Mouse (Mus musculus) liver, postnatal 0 days (tissue): ENCODE measurements around the gene Mzf1. TPM values are rescaled to one million over a fixed set of nuclear protein-coding genes. Genes with fewer than 3 reads are reported as not detected.

Experiments
- ATAC-seq: fragments of 200-750 bp; cut with Nextera tagmentation; 2 replicates; pipeline ENCODE4 v1.8.0; 2017; ENCODE audit warnings: mild to moderate bottlenecking, moderate library complexity
- DNase-seq: peaks from one replicate; pipeline ENCODE4 v3.0.0-alpha.2; 2016
- H3K27ac ChIP-seq: fragments of 300-500 bp; sonication (generic); 2 replicates; pipeline ENCODE4 v1.5.1; 2014; ENCODE audit warnings: antibody characterized with exemption, moderate library complexity, mild to moderate bottlenecking, low read depth
- H3K27me3 ChIP-seq: fragments of 300-500 bp; sonication (generic); 2 replicates; pipeline ENCODE4 v1.6.1; 2014; ENCODE audit warnings: low read length, control low read depth, mixed read lengths; ENCODE audit not compliant: insufficient read depth
- H3K36me3 ChIP-seq: fragments of 300-500 bp; sonication (generic); replicated peaks from 2 replicates; pipeline ENCODE4 v1.6.1; 2014; ENCODE audit warnings: mild to moderate bottlenecking, control low read depth, low read length, moderate library complexity, mixed read lengths; ENCODE audit not compliant: insufficient read depth
- H3K4me1 ChIP-seq: fragments of 300-500 bp; sonication (generic); 2 replicates; pipeline ENCODE4 v1.6.1; 2014; ENCODE audit warnings: antibody characterized with exemption, mild to moderate bottlenecking, control low read depth; ENCODE audit not compliant: insufficient read depth
- H3K4me2 ChIP-seq: fragments of 300-500 bp; sonication (generic); 2 replicates; pipeline ENCODE4 v1.6.1; 2014; ENCODE audit warnings: low read depth, mild to moderate bottlenecking, low read length, moderate library complexity, mixed read lengths
- H3K4me3 ChIP-seq: fragments of 300-500 bp; sonication (generic); 2 replicates; pipeline ENCODE4 v1.5.1; 2014; ENCODE audit warnings: low read depth, low read length
- H3K9ac ChIP-seq: fragments of 300-500 bp; sonication (generic); replicated peaks from 2 replicates; pipeline ENCODE4 v1.6.1; 2014; ENCODE audit warnings: mild to moderate bottlenecking, moderate library complexity
- H3K9me3 ChIP-seq: fragments of 300-500 bp; sonication (generic); 2 replicates; pipeline ENCODE4 v1.6.1; 2016; ENCODE audit warnings: mild to moderate bottlenecking, control low read depth, low read length, mixed read lengths
- CTCF ChIP-seq: sonication (generic); IDR thresholded peaks from 2 replicates; pipeline ENCODE4 v1.5.1; 2016; ENCODE audit warnings: antibody characterized with exemption, low read depth
- EP300 ChIP-seq: IDR thresholded peaks from 2 replicates; pipeline ENCODE4 v1.6.1; 2016; ENCODE audit warnings: antibody characterized with exemption, low read depth, mild to moderate bottlenecking
- WGBS: fragments of 180-500 bp; shearing (Covaris S2); extraction: QIAGEN DNeasy Blood & Tissue Kit; methylation state at CpG from one replicate; pipeline ENCODE4 v1.1.7; 2014; ENCODE audit not compliant: insufficient replicate concordance; 5-methylcytosine and 5-hydroxymethylcytosine counted together
- polyA plus RNA-seq: library from polyadenylated mRNA; unstranded; fragments of >200 nt; fragmentation: Nextera tagmentation; extraction: Ambion mirVana; gene quantifications from 2 replicates; pipeline ENCODE4 v1.2.1, GENCODE M21; 2015

Mzf1 gene
- polyA plus RNA-seq, 1 experiment from 2014 or later, result 0.29 TPM

DNA sequence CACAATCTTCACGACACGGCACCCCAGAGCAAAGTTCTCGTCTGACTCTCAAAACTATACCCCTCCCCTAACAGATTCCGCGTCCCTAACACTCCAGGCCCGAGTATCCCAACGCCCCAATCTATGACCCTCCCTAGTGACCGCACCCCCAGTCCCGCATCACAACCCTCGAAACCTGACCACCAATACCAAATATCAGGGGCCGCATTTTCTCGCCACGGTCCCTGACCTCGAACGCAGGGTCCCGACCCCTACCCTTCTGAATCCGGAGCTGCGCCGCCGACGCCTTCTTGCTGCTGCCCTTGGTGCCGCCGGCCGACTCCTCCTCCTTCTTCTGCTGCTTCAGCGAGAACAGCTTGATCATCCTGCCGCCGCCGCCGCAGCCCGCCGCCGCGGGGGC lies 17.2 kb downstream of the Mzf1 start:
- H3K27ac ChIP-seq, result peak overlapping the region; percentile 100
- peak overlapping the region; percentile 85 for H3K4me3 ChIP-seq
- ATAC-seq, result peak; percentile 14
- TF ChIP-seq CTCF (no peak), EP300 (no peak)
- DNase-seq, result no peak
- H3K9ac ChIP-seq, result peak overlapping the region; percentile 100
- peaks cover 39% of the 10 kb centered on the region for H3K4me1 ChIP-seq
- H3K4me2 ChIP-seq, result peak overlapping the region; percentile 85
- WGBS, result under 1% methylated on average over 32 of the region's 33 CpGs
- H3K27me3 ChIP-seq, result no peaks in the 10 kb centered on the region
- no peaks in the 10 kb centered on the region for H3K9me3 ChIP-seq
- peaks cover 24% of the 10 kb centered on the region for H3K36me3 ChIP-seq

DNA sequence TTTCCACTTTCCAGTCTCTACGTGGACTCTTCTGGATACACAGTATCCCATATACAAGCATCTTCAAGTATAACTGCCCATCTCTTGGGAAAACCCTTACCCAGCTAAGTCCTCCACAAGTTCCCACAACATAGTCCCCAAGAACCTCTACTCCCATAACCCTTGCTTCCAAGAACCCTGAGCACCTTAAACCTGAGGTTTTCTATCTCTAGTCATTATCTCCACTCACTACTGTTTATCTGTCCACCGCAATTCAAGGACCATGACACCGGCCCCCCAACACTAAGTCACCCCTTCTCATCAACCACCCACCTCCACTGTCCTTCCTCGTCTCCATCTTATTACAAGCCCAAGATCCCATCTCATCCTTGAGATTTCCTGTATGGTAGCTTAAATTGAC lies 17.8 kb downstream of the Mzf1 start:
- peak overlapping the region; percentile 100 for H3K27ac ChIP-seq
- H3K9ac ChIP-seq, result peak overlapping the region; percentile 100
- H3K9me3 ChIP-seq, result no peaks in the 10 kb centered on the region
- no peaks in the 10 kb centered on the region for H3K27me3 ChIP-seq
- peak overlapping the region; percentile 85 for H3K4me3 ChIP-seq
- TF ChIP-seq EP300 (no peak), CTCF (no peak)
- H3K4me2 ChIP-seq, result peak overlapping the region; percentile 85
- no peak for DNase-seq
- peaks cover 30% of the 10 kb centered on the region for H3K36me3 ChIP-seq
- WGBS, result 24% methylated on average over 4 of the region's 4 CpGs
- ATAC-seq, result no peak
- H3K4me1 ChIP-seq, result peaks cover 39% of the 10 kb centered on the region

DNA sequence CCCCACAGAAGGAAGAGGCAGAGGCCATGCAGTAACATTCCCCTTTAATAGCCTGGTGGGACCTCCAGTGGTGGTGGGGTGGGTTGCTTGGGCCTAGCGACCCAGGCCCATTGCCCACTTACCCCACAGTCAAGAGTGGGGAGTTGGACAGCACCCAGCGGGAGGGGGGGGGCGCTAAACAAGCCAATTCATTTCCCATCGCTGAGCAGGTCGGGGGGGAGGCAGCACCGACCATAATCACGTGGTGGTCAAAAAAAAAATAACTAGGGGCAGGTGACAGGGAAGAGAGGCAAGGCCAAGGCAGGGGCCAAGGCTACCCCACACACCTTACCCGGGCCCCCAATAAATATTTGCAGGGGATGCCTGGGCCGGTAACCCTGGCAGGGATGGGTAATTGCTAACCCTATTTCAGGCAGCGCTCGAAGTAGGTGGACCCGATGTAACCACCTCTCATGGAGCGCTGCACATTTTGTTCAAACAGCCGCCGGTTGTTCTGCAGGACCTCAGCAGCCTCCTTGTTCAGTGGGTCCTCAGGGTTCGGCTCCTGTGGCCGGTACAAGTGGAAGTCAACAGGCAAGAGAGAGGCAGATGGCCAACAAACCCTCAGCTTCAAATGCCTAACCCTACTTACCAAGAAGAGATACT lies 19.2 kb downstream of the Mzf1 start:
- H3K4me2 ChIP-seq, result peak overlapping the region; percentile 95
- no peaks in the 10 kb centered on the region for H3K27me3 ChIP-seq
- ATAC-seq (no peak), DNase-seq (no peak)
- TF ChIP-seq EP300 (no peak), CTCF (no peak)
- H3K4me1 ChIP-seq, result peaks cover 39% of the 10 kb centered on the region
- no peak overlapping the region; the same call in 1 of the 2 replicates for H3K9ac ChIP-seq
- 79% methylated on average over 17 of the region's 17 CpGs for WGBS
- H3K9me3 ChIP-seq, result no peaks in the 10 kb centered on the region
- H3K27ac ChIP-seq, result peak overlapping the region; percentile 96
- H3K36me3 ChIP-seq, result peaks cover 44% of the 10 kb centered on the region
- H3K4me3 ChIP-seq, result no peak overlapping the region

DNA sequence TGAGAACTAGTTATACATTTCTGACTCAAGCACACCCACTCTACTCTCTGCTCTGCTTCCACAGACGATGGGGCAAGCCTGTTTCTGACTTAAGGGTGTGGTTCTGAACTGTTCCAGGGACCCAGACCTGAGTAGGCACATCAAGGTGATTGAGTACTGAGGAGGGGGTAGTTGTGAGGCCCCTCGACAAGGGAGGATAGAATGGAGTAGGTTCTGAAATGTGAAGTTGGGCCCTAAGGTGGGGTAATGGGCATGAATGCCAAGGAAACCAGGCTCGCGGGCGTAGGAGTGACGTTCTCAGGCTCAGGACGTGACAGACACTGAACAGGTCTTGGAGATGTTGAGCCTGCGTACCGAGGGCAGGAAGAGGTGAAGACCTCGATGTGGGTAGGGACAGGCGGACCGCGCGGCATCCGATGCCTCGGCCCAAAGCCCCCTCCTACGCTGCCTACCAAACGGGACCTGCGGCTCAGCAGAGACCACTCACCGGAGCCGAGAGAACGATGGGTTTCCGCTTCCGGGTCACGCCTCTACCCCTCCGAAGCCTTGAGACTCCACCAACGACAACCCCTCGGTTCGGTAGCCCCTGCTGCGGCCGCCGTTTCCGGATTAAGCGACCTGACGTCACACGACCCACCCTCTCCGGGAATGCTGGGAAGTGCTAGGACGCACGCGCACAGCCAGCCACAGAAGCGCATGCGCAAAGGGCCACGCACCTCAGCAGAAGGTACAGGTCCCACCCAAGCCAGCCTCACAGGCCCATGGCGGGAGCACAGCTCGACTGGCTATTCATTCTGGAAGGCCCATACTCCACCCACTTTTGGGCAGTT lies 20.2 kb downstream of the Mzf1 start, which contains the start of gene Chmp2a:
Chmp2a (minus strand) TSS at position 660 of the 830 bp plus-strand sequence.
- Histone ChIP-seq H3K36me3 (peaks cover 54% of the 10 kb centered on the region), H3K4me3 (peak within 1 kb of the TSS; percentile 83), H3K27me3 (no peaks in the 10 kb centered on the region), H3K9ac (peak within 1 kb of the TSS; percentile 93), H3K4me2 (peak within 1 kb of the TSS; percentile 95), H3K27ac (peak within 1 kb of the TSS; percentile 96), H3K9me3 (no peaks in the 10 kb centered on the region), H3K4me1 (peaks cover 39% of the 10 kb centered on the region)
- under 1% methylated on average over 44 of the region's 45 CpGs for whole genome bisulfite sequencing
- DNase-seq, result peak; percentile 96
- peak; percentile 60 for ATAC-seq
- no peak for TF ChIP-seq CTCF
- TF ChIP-seq EP300, result no peak

DNA sequence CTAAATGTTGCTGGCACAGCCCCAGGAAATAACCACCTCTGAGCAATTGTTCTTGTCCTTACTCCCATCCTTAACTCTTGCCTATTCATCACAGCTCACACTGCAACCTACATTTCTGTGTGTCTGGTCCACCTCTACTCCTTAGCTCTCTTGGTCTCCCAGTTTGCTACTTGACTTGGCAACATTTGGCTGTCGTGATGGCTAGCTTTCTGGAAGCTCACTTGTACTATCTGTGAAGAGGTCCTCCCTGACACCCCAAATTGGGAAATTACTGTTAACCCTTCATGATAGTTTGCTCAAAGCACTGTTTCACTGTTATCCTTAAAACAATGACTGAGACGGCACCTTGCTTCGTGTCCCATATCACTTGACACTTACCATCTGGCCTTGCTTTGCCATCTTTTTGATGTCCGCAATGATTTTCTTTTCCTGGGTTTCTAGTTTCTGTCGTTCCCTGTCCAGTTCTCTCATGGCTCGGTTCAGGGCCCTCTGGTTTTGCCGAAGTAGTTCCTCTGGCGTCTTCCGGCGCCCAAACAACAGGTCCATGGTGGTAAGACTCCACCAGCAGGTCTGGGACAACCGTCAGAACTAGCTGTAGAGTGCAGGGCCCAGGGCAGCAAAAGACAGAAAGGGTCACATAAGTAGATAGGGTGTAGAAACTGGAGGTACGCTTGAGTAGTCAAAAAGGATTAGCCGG lies 21.0 kb downstream of the Mzf1 start:
- ATAC-seq (no peak), DNase-seq (no peak)
- Histone ChIP-seq H3K27ac (peak overlapping the region; percentile 96), H3K9me3 (no peaks in the 10 kb centered on the region), H3K4me1 (peaks cover 34% of the 10 kb centered on the region), H3K4me2 (peak overlapping the region; percentile 95), H3K4me3 (peak overlapping the region; percentile 83), H3K27me3 (no peaks in the 10 kb centered on the region), H3K9ac (peak overlapping the region; percentile 93), H3K36me3 (peaks cover 61% of the 10 kb centered on the region)
- TF ChIP-seq CTCF, result no peak
- TF ChIP-seq EP300, result no peak
- WGBS, result 42% methylated on average over 13 of the region's 13 CpGs

DNA sequence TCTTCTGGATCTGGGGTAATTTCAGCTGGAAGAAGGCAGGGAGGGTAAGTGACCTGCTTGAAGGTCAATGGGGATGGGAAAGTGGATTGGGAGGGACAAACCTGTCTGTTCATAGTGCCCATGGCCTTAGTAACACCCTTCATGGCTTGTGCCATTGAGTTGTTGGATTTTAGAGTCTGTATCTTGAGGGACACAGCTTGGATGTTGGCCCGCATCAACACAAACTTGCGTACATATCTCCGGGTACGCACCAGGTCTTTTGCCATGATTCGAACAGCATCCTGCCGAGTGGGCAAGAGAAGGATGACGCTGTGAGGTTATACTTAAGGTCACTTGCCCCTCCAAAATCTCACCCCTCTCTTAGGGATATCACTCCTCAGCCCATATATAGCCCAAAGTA lies 22.0 kb downstream of the Mzf1 start:
- no peak overlapping the region for H3K4me2 ChIP-seq
- WGBS, result 93% methylated on average over 7 of the region's 7 CpGs
- H3K36me3 ChIP-seq, result peaks cover 72% of the 10 kb centered on the region
- peaks cover 31% of the 10 kb centered on the region for H3K4me1 ChIP-seq
- DNase-seq (no peak), ATAC-seq (no peak)
- H3K4me3 ChIP-seq, result no peak overlapping the region
- no peak overlapping the region for H3K9ac ChIP-seq
- no peaks in the 10 kb centered on the region for H3K9me3 ChIP-seq
- no peaks in the 10 kb centered on the region for H3K27me3 ChIP-seq
- TF ChIP-seq EP300 (no peak), CTCF (no peak)
- H3K27ac ChIP-seq, result no peak overlapping the region
